Mouse (Mus musculus): ENCODE data around the gene Olfr63.
"Not testable (repeated sequence)": the region's sequence is repeated elsewhere in the genome, so short reads cannot be mapped to it uniquely, and the experiment has no call there.

Gene Olfr63

DNA sequence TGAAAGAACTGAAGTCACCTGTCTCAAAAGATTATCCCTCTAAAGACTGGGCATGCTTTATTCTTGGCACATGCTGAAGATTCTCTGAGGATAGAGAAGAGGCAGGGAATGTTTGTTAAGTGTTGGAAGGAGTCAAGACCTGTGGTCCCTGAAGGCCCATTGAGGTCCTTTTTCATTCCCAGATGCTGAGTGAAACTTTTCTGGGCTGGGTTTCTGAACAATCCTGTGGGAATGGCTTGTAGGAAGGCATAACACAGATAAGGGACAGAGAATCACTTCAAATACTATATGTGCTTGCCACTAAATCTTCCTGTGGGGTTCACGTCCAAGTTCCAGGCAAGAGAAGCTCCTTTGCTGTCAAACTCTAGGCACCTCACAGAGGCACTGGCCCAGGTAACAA is at the start of gene Olfr63:
Gene Olfr63, plus strand, starts transcription at position 301 of the 400 bp plus-strand sequence.
- no peak for DNase-seq

DNA sequence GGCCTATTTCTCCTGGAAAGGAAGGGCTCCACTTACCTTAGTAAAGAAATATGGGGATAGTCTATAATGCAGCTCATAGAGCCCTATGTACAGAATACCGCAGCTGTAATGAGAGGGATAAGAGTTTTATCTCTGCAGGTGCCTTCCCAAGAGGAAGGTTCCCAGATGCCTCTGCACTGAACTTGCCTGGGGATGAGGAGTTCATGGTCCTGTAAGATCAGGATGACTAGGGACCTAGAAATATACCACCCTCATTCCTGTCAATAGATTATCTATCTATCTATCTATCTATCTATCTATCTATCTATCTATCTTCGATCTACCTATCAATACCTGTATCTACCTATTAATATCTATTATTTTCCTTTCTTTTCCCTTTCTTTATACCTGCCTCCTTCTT is 42.9 kb upstream of the Olfr63 start, which contains the start of gene Olfr1564:
Gene Olfr1564, minus strand, starts transcription at position 101 of the 400 bp plus-strand sequence.
- no peak for DNase-seq

DNA sequence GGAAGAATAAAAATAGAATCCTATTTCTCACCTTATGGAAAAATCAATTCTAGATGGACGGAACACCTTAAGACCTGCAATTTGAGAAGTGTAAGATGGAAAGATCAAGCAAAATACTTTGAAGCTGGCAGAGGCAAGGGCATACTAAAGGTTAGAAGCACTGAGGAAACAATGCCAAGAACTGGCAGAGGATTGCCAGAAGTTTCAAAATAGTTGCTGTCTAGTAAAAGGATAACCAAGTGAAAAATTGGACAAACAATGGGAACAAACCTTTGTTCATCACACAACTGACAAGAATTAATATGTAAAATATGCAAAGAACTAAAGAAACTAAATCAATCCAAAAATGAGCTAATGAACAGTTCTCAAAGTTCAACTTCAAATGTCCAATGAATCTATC is 27.8 kb upstream of the Olfr63 start:
- DNase-seq, result not testable (repeated sequence)

DNA sequence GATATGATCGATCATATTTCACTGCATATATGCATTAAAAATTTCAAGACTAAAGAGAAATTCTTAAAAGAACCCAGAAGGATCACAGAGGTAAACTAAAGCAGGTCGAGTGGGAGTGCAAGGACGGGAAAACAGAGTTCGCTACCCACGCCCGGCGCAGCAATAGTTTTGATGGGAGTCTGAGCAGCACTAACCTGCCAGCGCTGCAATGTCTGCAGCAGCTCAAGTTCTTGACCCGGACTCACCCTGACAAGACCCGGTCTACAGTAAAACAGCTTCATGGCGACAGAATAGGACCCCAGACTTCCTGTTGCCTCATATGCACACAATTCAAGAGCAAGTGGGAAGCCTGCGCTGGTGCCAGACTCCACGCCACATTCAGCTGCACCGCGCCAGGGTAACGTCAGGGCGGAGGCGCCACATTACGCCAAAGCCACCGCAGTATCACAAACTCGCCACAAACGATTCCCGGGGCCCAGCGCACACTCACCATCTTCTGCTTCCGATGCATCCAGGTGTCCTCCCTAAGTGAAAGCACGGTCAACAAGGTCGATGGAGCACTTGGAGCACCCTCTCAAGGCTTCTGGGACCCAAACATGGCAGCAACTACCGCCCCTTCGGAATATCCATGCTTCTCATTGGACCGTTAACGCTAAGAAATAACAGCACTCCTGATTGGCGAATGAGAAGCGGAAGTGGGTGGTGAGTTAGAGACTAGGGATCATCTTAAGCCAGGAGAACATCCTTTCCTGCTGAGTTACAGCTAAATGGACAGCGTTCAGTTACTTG is 9.8 kb upstream of the Olfr63 start, which contains the start of gene Zfp955a:
Gene Zfp955a, minus strand, starts transcription at position 616 of the 789 bp plus-strand sequence.
- not testable (repeated sequence) for DNase-seq

DNA sequence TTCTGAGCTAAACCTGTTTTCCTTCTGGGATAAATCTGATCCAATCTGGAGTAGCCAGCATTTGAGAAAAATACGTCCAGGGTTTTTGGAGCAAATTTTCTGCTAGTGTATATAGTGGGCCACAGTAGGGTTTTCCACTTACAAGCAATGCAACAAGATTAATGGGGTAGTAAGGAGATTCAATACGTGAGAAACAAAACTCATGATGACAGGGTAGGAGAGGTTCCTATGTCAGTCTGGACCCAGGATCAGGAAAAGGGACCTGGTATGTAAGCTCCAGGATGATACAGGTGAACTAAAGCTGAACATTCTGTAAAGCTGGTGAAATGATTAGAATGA is 9.2 kb upstream of the Olfr63 start:
- DNase-seq, result not testable (repeated sequence)

DNA sequence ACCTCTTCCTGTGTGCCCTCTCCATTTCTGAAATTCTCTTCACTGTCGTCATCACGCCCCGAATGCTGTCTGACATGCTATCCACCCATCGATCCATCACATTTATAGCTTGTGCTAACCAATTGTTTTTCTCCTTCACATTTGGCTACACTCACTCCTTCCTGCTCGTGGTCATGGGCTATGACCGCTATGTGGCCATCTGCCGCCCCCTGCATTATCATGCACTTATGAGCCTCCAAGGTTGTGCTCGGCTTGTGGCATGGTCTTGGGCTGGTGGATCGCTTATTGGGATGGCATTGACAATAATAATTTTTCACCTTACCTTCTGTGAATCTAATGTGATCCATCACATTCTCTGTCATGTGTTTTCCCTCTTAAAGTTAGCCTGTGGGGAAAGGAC is 4.4 kb downstream of the Olfr63 start:
- DNase-seq, result no peak

DNA sequence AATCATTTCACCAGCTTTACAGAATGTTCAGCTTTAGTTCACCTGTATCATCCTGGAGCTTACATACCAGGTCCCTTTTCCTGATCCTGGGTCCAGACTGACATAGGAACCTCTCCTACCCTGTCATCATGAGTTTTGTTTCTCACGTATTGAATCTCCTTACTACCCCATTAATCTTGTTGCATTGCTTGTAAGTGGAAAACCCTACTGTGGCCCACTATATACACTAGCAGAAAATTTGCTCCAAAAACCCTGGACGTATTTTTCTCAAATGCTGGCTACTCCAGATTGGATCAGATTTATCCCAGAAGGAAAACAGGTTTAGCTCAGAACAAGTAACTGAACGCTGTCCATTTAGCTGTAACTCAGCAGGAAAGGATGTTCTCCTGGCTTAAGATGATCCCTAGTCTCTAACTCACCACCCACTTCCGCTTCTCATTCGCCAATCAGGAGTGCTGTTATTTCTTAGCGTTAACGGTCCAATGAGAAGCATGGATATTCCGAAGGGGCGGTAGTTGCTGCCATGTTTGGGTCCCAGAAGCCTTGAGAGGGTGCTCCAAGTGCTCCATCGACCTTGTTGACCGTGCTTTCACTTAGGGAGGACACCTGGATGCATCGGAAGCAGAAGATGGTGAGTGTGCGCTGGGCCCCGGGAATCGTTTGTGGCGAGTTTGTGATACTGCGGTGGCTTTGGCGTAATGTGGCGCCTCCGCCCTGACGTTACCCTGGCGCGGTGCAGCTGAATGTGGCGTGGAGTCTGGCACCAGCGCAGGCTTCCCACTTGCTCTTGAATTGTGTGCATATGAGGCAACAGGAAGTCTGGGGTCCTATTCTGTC is 24.8 kb downstream of the Olfr63 start, which contains the start of gene Zfp955b:
Gene Zfp955b, plus strand, starts transcription at position 506 of the 837 bp plus-strand sequence.
- not testable (repeated sequence) for DNase-seq

DNA sequence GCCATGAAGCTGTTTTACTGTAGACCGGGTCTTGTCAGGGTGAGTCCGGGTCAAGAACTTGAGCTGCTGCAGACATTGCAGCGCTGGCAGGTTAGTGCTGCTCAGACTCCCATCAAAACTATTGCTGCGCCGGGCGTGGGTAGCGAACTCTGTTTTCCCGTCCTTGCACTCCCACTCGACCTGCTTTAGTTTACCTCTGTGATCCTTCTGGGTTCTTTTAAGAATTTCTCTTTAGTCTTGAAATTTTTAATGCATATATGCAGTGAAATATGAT is 25.3 kb downstream of the Olfr63 start:
- DNase-seq, result not testable (repeated sequence)

Data from thymus, postnatal 4 days (tissue).